7 mouse cellular contexts compared by ENCODE assay signal in genomic region chr19:56397663-56398527, GRCm38 (mm10). TPM values are rescaled to one million over a fixed set of nuclear protein-coding genes. Genes with fewer than 3 reads are reported as not detected.
A peak's percentile ranks its signal among the peaks of the same experiment; 100 is the strongest.
DNase-seq lines count a peak whose midpoint lies in the region; ATAC-seq and TF ChIP-seq lines count a peak whose summit lies in the region.

No protein-coding gene starts in this region.

- no peaks in the 10 kb centered on the region for H3K9me3 ChIP-seq in forebrain, embryonic 12.5 days
- H3K9me3 ChIP-seq in liver, embryonic 11.5 days (ENCODE audit: control insufficient read depth, low read length), result no peaks in the 10 kb centered on the region

- peak overlapping the region; percentile 69; the same call in 1 of the 2 replicates for H3K9ac ChIP-seq in forebrain, embryonic 12.5 days
- H3K9ac ChIP-seq in liver, embryonic 11.5 days (ENCODE audit: low read depth, low read length), result peak overlapping the region; percentile 80

- WGBS in forebrain, embryonic 12.5 days, result 70% methylated on average over 11 of the region's 11 CpGs
- 24% methylated on average over 11 of the region's 11 CpGs for WGBS in liver, embryonic 11.5 days
- 12% methylated on average over 11 of the region's 11 CpGs for whole genome bisulfite sequencing in small intestine, adult 2 months

- no peaks in the 10 kb centered on the region for H3K36me3 ChIP-seq in testis, adult 2 months (ENCODE audit: control insufficient read depth, insufficient read depth, low read length)
- no peaks in the 10 kb centered on the region for H3K36me3 ChIP-seq in forebrain, embryonic 12.5 days (replicated peaks)
- H3K36me3 ChIP-seq in liver, embryonic 11.5 days (ENCODE audit: control insufficient read depth, insufficient read depth, low read length), result 0 out of 2 replicates have a peak, but pooled peaks cover 2% of the 10 kb centered on the region
- peaks cover 5% of the 10 kb centered on the region; the same call in 1 of the 2 replicates for H3K36me3 ChIP-seq in small intestine, adult 2 months (ENCODE audit: control insufficient read depth, insufficient read depth, low read length)

- no peak overlapping the region; the same call in 1 of the 2 replicates for H3K27ac ChIP-seq in testis, adult 2 months (ENCODE audit: control insufficient read depth, insufficient read depth, low read depth, low read length)
- H3K27ac ChIP-seq in forebrain, embryonic 12.5 days, result no peak overlapping the region
- peak overlapping the region; percentile 66; the same call in 1 of the 2 replicates for H3K27ac ChIP-seq in liver, embryonic 11.5 days (ENCODE audit: low read depth, low read length)
- H3K27ac ChIP-seq in small intestine, adult 2 months (ENCODE audit: insufficient read depth, low read depth, low read length), result peak overlapping the region; percentile 97

- TF ChIP-seq CTCF in testis, adult 2 months (IDR thresholded peaks at IDR 0.05; ENCODE audit: control insufficient read depth, insufficient read depth, insufficient replicate concordance, low read depth, low read length), result no peak
- no peak for TF ChIP-seq CTCF in small intestine, adult 2 months (IDR thresholded peaks at IDR 0.05; ENCODE audit: extremely low read depth, insufficient read length, insufficient replicate concordance, low read depth, low read length)

- no peak for DNase-seq in testis, postnatal 14 days (ENCODE audit: low spot score)
- no peak for DNase-seq in liver, embryonic 11.5 days (ENCODE audit: low spot score)
- no peak for DNase-seq in retina, postnatal 1 day
- no peak for DNase-seq in left cerebral cortex, adult 18-20 months (ENCODE audit: low spot score in 2 of 2)

- TF ChIP-seq POLR2A in testis, adult 2 months (IDR thresholded peaks at IDR 0.05; ENCODE audit: control insufficient read depth, low read depth, low read length), result no peak
- no peak; the same call in 1 of the 2 replicates for TF ChIP-seq POLR2A in small intestine, adult 2 months (IDR thresholded peaks at IDR 0.05; ENCODE audit: low read depth, low read length)

- H3K27me3 ChIP-seq in testis, adult 2 months (ENCODE audit: control insufficient read depth, insufficient read depth, low read length), result no peaks in the 10 kb centered on the region
- H3K27me3 ChIP-seq in forebrain, embryonic 12.5 days, result peaks cover 55% of the 10 kb centered on the region
- H3K27me3 ChIP-seq in liver, embryonic 11.5 days (replicated peaks; ENCODE audit: control insufficient read depth, insufficient read depth, low read length), result no peaks in the 10 kb centered on the region; the same call in 1 of the 2 replicates
- no peaks in the 10 kb centered on the region for H3K27me3 ChIP-seq in small intestine, adult 2 months (ENCODE audit: control insufficient read depth, insufficient read depth, low read length)

- H3K4me3 ChIP-seq in testis, adult 2 months (ENCODE audit: control insufficient read depth, low read depth, low read length), result peak overlapping the region; percentile 80
- H3K4me3 ChIP-seq in forebrain, embryonic 12.5 days (replicated peaks), result peak overlapping the region; percentile 63
- peak overlapping the region; percentile 63 for H3K4me3 ChIP-seq in liver, embryonic 11.5 days (ENCODE audit: low read depth, low read length)
- peak overlapping the region; percentile 75 for H3K4me3 ChIP-seq in small intestine, adult 2 months (ENCODE audit: low read depth, low read length)

- peak overlapping the region; percentile 97 for H3K4me2 ChIP-seq in forebrain, embryonic 12.5 days
- peak overlapping the region; percentile 91 for H3K4me2 ChIP-seq in liver, embryonic 11.5 days

- no peak for ATAC-seq in forebrain, embryonic 12.5 days (ENCODE audit: low FRiP score)
- ATAC-seq in liver, embryonic 11.5 days (replicated peaks; ENCODE audit: low FRiP score), result peak; percentile 6; the same call in 1 of the 2 replicates

- H3K4me1 ChIP-seq in testis, adult 2 months (ENCODE audit: control insufficient read depth, insufficient read depth, low read length), result peaks cover 12% of the 10 kb centered on the region
- peaks cover 11% of the 10 kb centered on the region for H3K4me1 ChIP-seq in forebrain, embryonic 12.5 days
- H3K4me1 ChIP-seq in liver, embryonic 11.5 days (replicated peaks; ENCODE audit: control insufficient read depth, insufficient read depth, low read length), result peaks cover 45% of the 10 kb centered on the region
- peaks cover 21% of the 10 kb centered on the region for H3K4me1 ChIP-seq in small intestine, adult 2 months (ENCODE audit: control insufficient read depth, insufficient read depth, insufficient read length, low read length)

RNA-seq across cellular contexts. Expression of gene Casp7, which starts 1.0 kb away (rescaled TPM):
- 1.7 and 2.3 TPM in 2 replicates for polyA plus RNA-seq in testis, adult 2 months (2012; rRNA removed)
- polyA plus RNA-seq in forebrain, embryonic 12.5 days (2016; fragmentation: Nextera tagmentation; extraction: Ambion mirVana), result 18.5 and 18.9 TPM in 2 replicates
- 23.9 and 26.4 TPM in 2 replicates for polyA plus RNA-seq in liver, embryonic 11.5 days (2014; fragmentation: Nextera tagmentation; extraction: Ambion mirVana)
- 57.2 and 112 TPM in 2 replicates for polyA plus RNA-seq in small intestine, adult 2 months (2012; rRNA removed)
- 1 to 10 TPM; 2.9 to 3.1 TPM for total RNA-seq in left cerebral cortex, adult 18-20 months (2021)

RNA-seq across cellular contexts. Expression of gene Nrap, which starts 8.1 kb away (rescaled TPM):
- 0.07 and 0.13 TPM in 2 replicates for polyA plus RNA-seq in testis, adult 2 months (2012; rRNA removed)
- 0.21 and 0.29 TPM in 2 replicates for polyA plus RNA-seq in forebrain, embryonic 12.5 days (2016; fragmentation: Nextera tagmentation; extraction: Ambion mirVana)
- 0.09 and 0.14 TPM in 2 replicates for polyA plus RNA-seq in liver, embryonic 11.5 days (2014; fragmentation: Nextera tagmentation; extraction: Ambion mirVana)
- 0.41 and 1.7 TPM in 2 replicates for polyA plus RNA-seq in small intestine, adult 2 months (2012; rRNA removed)
- 1 to 10 TPM in 1 of 2 experiments, under 1 TPM in 1; 0.89 to 1.1 TPM for total RNA-seq in left cerebral cortex, adult 18-20 months (2021)

Comparison
In these comparisons a context has a peak if more than half of its experiments do, and no peak if none do; other contexts are left out.
1. H3K27ac ChIP-seq: peak in liver, embryonic 11.5 days (single experiment) and small intestine, adult 2 months (single experiment); none in testis, adult 2 months (single experiment) and forebrain, embryonic 12.5 days (single experiment).
2. Peak in every context shown above with its lines, with median percentiles within 50 percentile points of each other: H3K4me3 ChIP-seq.